Comparison of ENCODE assay signal across 9 mouse cellular contexts in genomic region chr9:65562081-65562506, GRCm38 (mm10). TPM values are rescaled to one million over a fixed set of nuclear protein-coding genes. Genes with fewer than 3 reads are reported as not detected.
DNase-seq lines count a peak whose midpoint lies in the region; TF ChIP-seq lines count a peak whose summit lies in the region.
"Had no signal": no experiment of that assay in that cellular context is flagged by ENCODE, and none has a peak within 500 bp of the region (broad histone marks: within the 10 kb centered on the region; RNA-seq: fewer than 3 reads in every experiment).

No protein-coding gene starts in this region.

- TF ChIP-seq POLR2A in myocyte (IDR thresholded peaks at IDR 0.05; ENCODE audit: insufficient read length, low read depth) = peak; percentile 14

- intact Hi-C loops in left cerebral cortex, postnatal 4 days (cut with DNase I) = no loop called here

- H3K79me2 ChIP-seq in myocyte (ENCODE audit: control insufficient read depth, insufficient read depth) = no peaks in the 10 kb centered on the region

- H3K36me3 ChIP-seq in myocyte (ENCODE audit: control insufficient read depth, insufficient read depth) = peaks cover 36% of the 10 kb centered on the region

- DNase-seq in adrenal gland, adult 2 months = peak; percentile 62
- DNase-seq in adrenal gland, adult 8-10 months = no peak
- peak; percentile 45 to 57 for DNase-seq in cerebellum, postnatal 14 days
- peak; percentile 99 for DNase-seq in heart, adult 11 months
- DNase-seq in kidney, adult 11 months = peak; percentile 54
- peak; percentile 74 for DNase-seq in left cerebral cortex, postnatal 4 days
- no peak for DNase-seq in natural killer cell, adult 2 months (ENCODE audit: low spot score in 2 of 2)

- H3K4me2 ChIP-seq in myocyte (ENCODE audit: low read depth) = peak overlapping the region; percentile 73
- H3K4me2 ChIP-seq: embryonic facial prominence, embryonic 15.5 days had no signal

- no peaks in the 10 kb centered on the region for H3K27me3 ChIP-seq in myocyte (ENCODE audit: control insufficient read depth, insufficient read depth, insufficient read length)
- H3K27me3 ChIP-seq: embryonic facial prominence, embryonic 15.5 days had no signal

- no peak overlapping the region for H3ac ChIP-seq in myocyte (ENCODE audit: control insufficient read depth, insufficient read length)

- H3K4me3 ChIP-seq in myocyte = no peak overlapping the region
- H3K4me3 ChIP-seq: embryonic facial prominence, embryonic 15.5 days had no signal

TF ChIP-seq in myocyte, 11 proteins besides CTCF, POLR2A, EP300 and RAD21:
- no peak for TF ChIP-seq SRF (IDR thresholded peaks at IDR 0.05; ENCODE audit: control insufficient read depth, insufficient read length, low read depth)
- peak; percentile 86 for TF ChIP-seq USF1 (IDR thresholded peaks at IDR 0.05; ENCODE audit: low read depth)
- TF ChIP-seq TCF12 (IDR thresholded peaks at IDR 0.05; ENCODE audit: insufficient read depth, poor library complexity, severe bottlenecking) = no peak
- TF ChIP-seq CEBPB (IDR thresholded peaks at IDR 0.05; ENCODE audit: insufficient read depth, poor library complexity, severe bottlenecking) = no peak
- no peak for TF ChIP-seq TCF3 (IDR thresholded peaks at IDR 0.05; ENCODE audit: insufficient read length, low read depth)
- no peak for TF ChIP-seq REST (IDR thresholded peaks at IDR 0.05; ENCODE audit: insufficient read depth, insufficient read length)
- no peak for TF ChIP-seq E2F4 (IDR thresholded peaks at IDR 0.05; ENCODE audit: insufficient read depth)
- TF ChIP-seq MAX (IDR thresholded peaks at IDR 0.05; ENCODE audit: low read depth) = no peak
- TF ChIP-seq POLR2AphosphoS2 (IDR thresholded peaks at IDR 0.05; ENCODE audit: insufficient read length, low read depth) = no peak
TF ChIP-seq in myocyte: peak in this region for 1.

RNA-seq across cellular contexts. Expression of gene Plekho2, which starts 17.7 kb away (rescaled TPM):
- total RNA-seq in adrenal gland, adult 2 months (2021) = 10 to 100 TPM; 49.9 to 61.0 TPM
- polyA plus RNA-seq in adrenal gland, adult 2 months (2012; rRNA removed) = 48.8 and 61.6 TPM in 2 replicates
- total RNA-seq in adrenal gland, adult 8-10 months (2022) = 10 to 100 TPM; 52.6 to 84.0 (median 64.7) TPM
- 1 to 10 TPM; 6.1 to 7.0 TPM for total RNA-seq in left cerebral cortex, postnatal 4 days (2021)
- polyA plus RNA-seq in myocyte (2012; fragmentation: generic; extraction: Trizol) = 14.6 TPM

RNA-seq across cellular contexts. Expression of gene Pif1, which starts 24.9 kb away (rescaled TPM):
- total RNA-seq in adrenal gland, adult 2 months (2021) = under 1 TPM; 0.29 to 0.45 TPM
- polyA plus RNA-seq in adrenal gland, adult 2 months (2012; rRNA removed) = 0.42 and 0.46 TPM in 2 replicates
- total RNA-seq in adrenal gland, adult 8-10 months (2022) = under 1 TPM in 3 of 4 experiments, not detected in 1; 0.06 to 0.49 (median 0.22) TPM
- total RNA-seq in left cerebral cortex, postnatal 4 days (2021) = 1 to 10 TPM; 1.7 to 1.9 TPM
- 6.9 TPM for polyA plus RNA-seq in myocyte (2012; fragmentation: generic; extraction: Trizol)

RNA-seq across cellular contexts. Expression of gene Ankdd1a, which starts 42.1 kb away (rescaled TPM):
- 1 to 10 TPM in 1 of 2 experiments, under 1 TPM in 1; 0.32 to 3.3 TPM for total RNA-seq in adrenal gland, adult 2 months (2021)
- 0.45 and 0.98 TPM in 2 replicates for polyA plus RNA-seq in adrenal gland, adult 2 months (2012; rRNA removed)
- total RNA-seq in adrenal gland, adult 8-10 months (2022) = 1 to 10 TPM; 3.5 to 6.0 (median 5.6) TPM
- 1 to 10 TPM; 1.3 to 2.1 TPM for total RNA-seq in left cerebral cortex, postnatal 4 days (2021)
- polyA plus RNA-seq in myocyte (2012; fragmentation: generic; extraction: Trizol) = 0.02 TPM

Comparison
In these comparisons a context has a peak if more than half of its experiments do, and no peak if none do; other contexts are left out.
1. DNase-seq: peak in adrenal gland, adult 2 months (single experiment), cerebellum, postnatal 14 days (2 of 2), heart, adult 11 months (single experiment), kidney, adult 11 months (single experiment) and left cerebral cortex, postnatal 4 days (single experiment); none in adrenal gland, adult 8-10 months (single experiment) and natural killer cell, adult 2 months (0 of 2).
2. RNA of gene Plekho2, which starts 17.7 kb away (total RNA-seq): 52.6 to 84.0 TPM in adrenal gland, adult 8-10 months and 49.9 to 61.0 TPM in adrenal gland, adult 2 months; 6.1 to 7.0 TPM in left cerebral cortex, postnatal 4 days; every median in the first group is over 4 times any median in the second.